Mouse (Mus musculus) midbrain, embryonic 12.5 days (tissue): ENCODE data around the gene Sema4g. TPM values are rescaled to one million over a fixed set of nuclear protein-coding genes. Genes with fewer than 3 reads are reported as not detected.
"Not testable (repeated sequence)": the region's sequence is repeated elsewhere in the genome, so short reads cannot be mapped to it uniquely, and the experiment has no call there.

Source experiments
- ATAC-seq: fragments of 200-750 bp; cut with Nextera tagmentation; 2 replicates; pipeline ENCODE4 v1.8.0; 2017; ENCODE audit warnings: low read depth, moderate TSS enrichment, moderate library complexity; ENCODE audit not compliant: low FRiP score
- H3K27ac ChIP-seq: fragments of 300-500 bp; sonication (generic); replicated peaks from 2 replicates; pipeline ENCODE4 v1.5.1; 2016; ENCODE audit warnings: mild to moderate bottlenecking
- H3K27me3 ChIP-seq: fragments of 300-500 bp; sonication (generic); 2 replicates; pipeline ENCODE4 v1.6.1; 2016; ENCODE audit warnings: mild to moderate bottlenecking
- H3K36me3 ChIP-seq: fragments of 300-500 bp; sonication (generic); 2 replicates; pipeline ENCODE4 v1.6.1; 2016
- H3K4me1 ChIP-seq: fragments of 300-500 bp; sonication (generic); 2 replicates; pipeline ENCODE4 v1.6.1; 2016
- H3K4me2 ChIP-seq: fragments of 300-500 bp; sonication (generic); replicated peaks from 2 replicates; pipeline ENCODE4 v1.6.1; 2016; ENCODE audit warnings: mild to moderate bottlenecking, moderate library complexity
- H3K4me3 ChIP-seq: fragments of 300-500 bp; sonication (generic); 2 replicates; pipeline ENCODE4 v1.5.1; 2016; ENCODE audit warnings: mild to moderate bottlenecking
- H3K9ac ChIP-seq: fragments of 300-500 bp; sonication (generic); replicated peaks from 2 replicates; pipeline ENCODE4 v1.6.1; 2016; ENCODE audit warnings: mild to moderate bottlenecking, moderate library complexity
- H3K9me3 ChIP-seq: fragments of 300-500 bp; sonication (generic); 2 replicates; pipeline ENCODE4 v1.6.1; 2016; ENCODE audit warnings: mild to moderate bottlenecking
- WGBS: fragments of 180-500 bp; shearing (Covaris S2); methylation state at CpG from one replicate; pipeline ENCODE4 v1.1.7; 2016; 5-methylcytosine and 5-hydroxymethylcytosine counted together
- polyA plus RNA-seq: library from polyadenylated mRNA; unstranded; fragments of >200 nt; fragmentation: Nextera tagmentation; extraction: Ambion mirVana; gene quantifications from 2 replicates; pipeline ENCODE4 v1.2.1, GENCODE M21; 2016

The Sema4g gene
- polyA plus RNA-seq, 1 experiment from 2014 or later: 8.8 TPM

GRCm38 (mm10) chr19:45028746-45029145, 39.8 kb downstream of the Sema4g start:
- WGBS: 69% methylated on average over 19 of the region's 19 CpGs
- Histone ChIP-seq H3K36me3 (peaks cover 45% of the 10 kb centered on the region), H3K9ac (no peak overlapping the region), H3K4me3 (no peak overlapping the region), H3K4me2 (no peak overlapping the region), H3K9me3 (no peaks in the 10 kb centered on the region), H3K4me1 (peaks cover 23% of the 10 kb centered on the region), H3K27ac (0 out of 2 replicates have a peak overlapping the region, but pooled peaks have one; percentile 20), H3K27me3 (peaks cover 5% of the 10 kb centered on the region; the same call in 1 of the 2 replicates)
- ATAC-seq: no peak

GRCm38 (mm10) chr19:45029571-45029970, 40.7 kb downstream of the Sema4g start:
- H3K9ac ChIP-seq: no peak overlapping the region
- peaks cover 5% of the 10 kb centered on the region; the same call in 1 of the 2 replicates for H3K27me3 ChIP-seq
- no peak for ATAC-seq
- peaks cover 37% of the 10 kb centered on the region for H3K36me3 ChIP-seq
- H3K4me2 ChIP-seq: no peak overlapping the region
- no peak overlapping the region for H3K27ac ChIP-seq
- WGBS: 58% methylated on average over 9 of the region's 9 CpGs
- H3K4me3 ChIP-seq: no peak overlapping the region
- peaks cover 20% of the 10 kb centered on the region for H3K4me1 ChIP-seq
- H3K9me3 ChIP-seq: no peaks in the 10 kb centered on the region

GRCm38 (mm10) chr19:45030111-45030510, 41.2 kb downstream of the Sema4g start:
- WGBS: 34% methylated on average over 8 of the region's 8 CpGs
- no peaks in the 10 kb centered on the region for H3K9me3 ChIP-seq
- H3K27me3 ChIP-seq: peaks cover 5% of the 10 kb centered on the region; the same call in 1 of the 2 replicates
- H3K36me3 ChIP-seq: peaks cover 31% of the 10 kb centered on the region
- no peak overlapping the region for H3K4me3 ChIP-seq
- H3K27ac ChIP-seq: no peak overlapping the region
- H3K4me1 ChIP-seq: peaks cover 20% of the 10 kb centered on the region
- no peak overlapping the region for H3K9ac ChIP-seq
- H3K4me2 ChIP-seq: no peak overlapping the region
- no peak for ATAC-seq

GRCm38 (mm10) chr19:45030746-45031693, 42.1 kb downstream of the Sema4g start:
- 44% methylated on average over 20 of the region's 20 CpGs for WGBS
- peaks cover 22% of the 10 kb centered on the region for H3K36me3 ChIP-seq
- H3K9me3 ChIP-seq: no peaks in the 10 kb centered on the region
- peaks cover 9% of the 10 kb centered on the region; the same call in 1 of the 2 replicates for H3K27me3 ChIP-seq
- peaks cover 20% of the 10 kb centered on the region for H3K4me1 ChIP-seq
- no peak; the same call in 1 of the 2 replicates for ATAC-seq
- H3K4me3 ChIP-seq: no peak overlapping the region
- H3K27ac ChIP-seq: no peak overlapping the region
- H3K4me2 ChIP-seq: peak overlapping the region; percentile 37
- H3K9ac ChIP-seq: no peak overlapping the region

- Histone ChIP-seq H3K4me2 (no peak overlapping the region), H3K4me1 (peaks cover 20% of the 10 kb centered on the region), H3K4me3 (no peak overlapping the region), H3K36me3 (peaks cover 15% of the 10 kb centered on the region; the same call in 1 of the 2 replicates), H3K27me3 (peaks cover 14% of the 10 kb centered on the region), H3K9ac (no peak overlapping the region), H3K9me3 (no peaks in the 10 kb centered on the region), H3K27ac (no peak overlapping the region)
- peak; percentile 54 for ATAC-seq
- WGBS: 16% methylated on average over 4 of the region's 4 CpGs
Observed at GRCm38 (mm10) chr19:45031780-45032179, 42.9 kb downstream of the Sema4g start.

GRCm38 (mm10) chr19:45032570-45033332, 43.9 kb downstream of the Sema4g start:
- Histone ChIP-seq H3K4me3 (no peak overlapping the region), H3K27ac (no peak overlapping the region), H3K4me2 (no peak overlapping the region), H3K9me3 (no peaks in the 10 kb centered on the region), H3K4me1 (peaks cover 15% of the 10 kb centered on the region), H3K9ac (peak overlapping the region; percentile 31; the same call in 1 of the 2 replicates), H3K27me3 (peaks cover 16% of the 10 kb centered on the region), H3K36me3 (peaks cover 6% of the 10 kb centered on the region; the same call in 1 of the 2 replicates)
- WGBS: 54% methylated on average over 17 of the region's 17 CpGs
- ATAC-seq: no peak

GRCm38 (mm10) chr19:45036867-45037266, 48.0 kb downstream of the Sema4g start:
- Histone ChIP-seq H3K9ac (no peak overlapping the region), H3K27ac (no peak overlapping the region), H3K4me3 (no peak overlapping the region), H3K36me3 (no peaks in the 10 kb centered on the region), H3K4me2 (no peak overlapping the region), H3K27me3 (peaks cover 35% of the 10 kb centered on the region), H3K9me3 (no peaks in the 10 kb centered on the region), H3K4me1 (0 out of 2 replicates have a peak, but pooled peaks cover 7% of the 10 kb centered on the region)
- ATAC-seq: no peak
- WGBS: 25% methylated on average over 16 of the region's 16 CpGs

- H3K4me3 ChIP-seq, H3K4me1 ChIP-seq, H3K9ac ChIP-seq, H3K27ac ChIP-seq, ATAC-seq, H3K36me3 ChIP-seq, H3K9me3 ChIP-seq, H3K4me2 ChIP-seq: not testable (repeated sequence)
- WGBS: 91% methylated on average over 7 of the region's 7 CpGs
- H3K27me3 ChIP-seq: peaks cover 33% of the 10 kb centered on the region
Observed at GRCm38 (mm10) chr19:45038198-45038597, 49.3 kb downstream of the Sema4g start.

GRCm38 (mm10) chr19:45040214-45040613, 51.3 kb downstream of the Sema4g start:
- 61% methylated on average over 13 of the region's 13 CpGs for WGBS
- no peak for ATAC-seq
- Histone ChIP-seq H3K4me3 (no peak overlapping the region), H3K27me3 (peaks cover 44% of the 10 kb centered on the region), H3K27ac (no peak overlapping the region), H3K36me3 (no peaks in the 10 kb centered on the region), H3K4me1 (0 out of 2 replicates have a peak, but pooled peaks cover 9% of the 10 kb centered on the region), H3K4me2 (no peak overlapping the region), H3K9ac (no peak overlapping the region), H3K9me3 (no peaks in the 10 kb centered on the region)

- Histone ChIP-seq H3K27me3 (peaks cover 48% of the 10 kb centered on the region), H3K4me2 (no peak overlapping the region), H3K4me1 (peaks cover 36% of the 10 kb centered on the region), H3K4me3 (no peak overlapping the region), H3K36me3 (no peaks in the 10 kb centered on the region), H3K9ac (no peak overlapping the region; the same call in 1 of the 2 replicates), H3K9me3 (no peaks in the 10 kb centered on the region), H3K27ac (no peak overlapping the region)
- ATAC-seq: no peak
- 71% methylated on average over 11 of the region's 11 CpGs for WGBS
Observed at GRCm38 (mm10) chr19:45044389-45044927, 55.6 kb downstream of the Sema4g start.

GRCm38 (mm10) chr19:45045236-45045635, 56.3 kb downstream of the Sema4g start:
- H3K9ac ChIP-seq: no peak overlapping the region
- no peaks in the 10 kb centered on the region for H3K36me3 ChIP-seq
- no peak overlapping the region for H3K27ac ChIP-seq
- peaks cover 46% of the 10 kb centered on the region for H3K27me3 ChIP-seq
- H3K4me3 ChIP-seq: no peak overlapping the region
- H3K9me3 ChIP-seq: no peaks in the 10 kb centered on the region
- ATAC-seq: no peak
- WGBS: 54% methylated on average over 15 of the region's 15 CpGs
- H3K4me1 ChIP-seq: peaks cover 38% of the 10 kb centered on the region
- H3K4me2 ChIP-seq: no peak overlapping the region
